Mouse (Mus musculus) frontal cortex, postnatal 36 days (tissue): ENCODE data around the gene Dnase1l3.

ENCODE experiments used
- DNase-seq, 2 experiments: peaks; one replicate each; pipeline ENCODE4 v3.0.0; 2022; ENCODE audit warnings: low spot score in 2 of 2

Gene Dnase1l3

GRCm38 (mm10) chr14:7994271-7994767 lies at the start of gene Dnase1l3:
Gene Dnase1l3, minus strand, starts transcription at chr14:7994573.
- DNase-seq: peak in 1 of 2 experiments; percentile 42

GRCm38 (mm10) chr14:8042577-8042976 lies 48.2 kb upstream of the Dnase1l3 start:
- DNase-seq: no peak

- DNase-seq: no peak
Measured at GRCm38 (mm10) chr14:8042120-8042519, 47.7 kb upstream of the Dnase1l3 start.

- no peak for DNase-seq
Measured at GRCm38 (mm10) chr14:8040911-8041678, 46.7 kb upstream of the Dnase1l3 start.

- no peak for DNase-seq
Measured at GRCm38 (mm10) chr14:8040179-8040578, 45.8 kb upstream of the Dnase1l3 start.

- peak; percentile 62 to 69 for DNase-seq
Measured at GRCm38 (mm10) chr14:8038791-8039448, 44.5 kb upstream of the Dnase1l3 start.

- no peak for DNase-seq
Measured at GRCm38 (mm10) chr14:8038150-8038549, 43.8 kb upstream of the Dnase1l3 start.

GRCm38 (mm10) chr14:8036406-8036805 lies 42.0 kb upstream of the Dnase1l3 start:
- DNase-seq: no peak

- no peak for DNase-seq
Measured at GRCm38 (mm10) chr14:8035951-8036350, 41.6 kb upstream of the Dnase1l3 start.

- no peak for DNase-seq
Measured at GRCm38 (mm10) chr14:8034561-8034960, 40.2 kb upstream of the Dnase1l3 start.

- DNase-seq: peak; percentile 56 to 66
Measured at GRCm38 (mm10) chr14:8032087-8032944, 37.9 kb upstream of the Dnase1l3 start.

- DNase-seq: no peak
Measured at GRCm38 (mm10) chr14:8030535-8030934, 36.2 kb upstream of the Dnase1l3 start.

GRCm38 (mm10) chr14:8029752-8030151 lies 35.4 kb upstream of the Dnase1l3 start:
- DNase-seq: no peak

- DNase-seq: no peak
Measured at GRCm38 (mm10) chr14:8028086-8028485, 33.7 kb upstream of the Dnase1l3 start.

GRCm38 (mm10) chr14:8026769-8027531 lies 32.6 kb upstream of the Dnase1l3 start:
- DNase-seq: no peak

GRCm38 (mm10) chr14:8024936-8025335 lies 30.6 kb upstream of the Dnase1l3 start:
- no peak for DNase-seq

GRCm38 (mm10) chr14:8024469-8024868 lies 30.1 kb upstream of the Dnase1l3 start:
- DNase-seq: no peak

- no peak for DNase-seq
Measured at GRCm38 (mm10) chr14:8020546-8020945, 26.2 kb upstream of the Dnase1l3 start.

- DNase-seq: no peak
Measured at GRCm38 (mm10) chr14:8020011-8020410, 25.6 kb upstream of the Dnase1l3 start.

- no peak for DNase-seq
Measured at GRCm38 (mm10) chr14:8016951-8017350, 22.6 kb upstream of the Dnase1l3 start.

- no peak for DNase-seq
Measured at GRCm38 (mm10) chr14:8016276-8016675, 21.9 kb upstream of the Dnase1l3 start.
